Mouse (Mus musculus) cerebellum, postnatal 4 days (tissue): ENCODE measurements around the gene Mex3b.

ENCODE experiments used
- DNase-seq, 2 experiments: peaks; one replicate each; pipeline ENCODE4 v3.0.0; 2022; ENCODE audit warnings: low spot score in 2 of 2, mixed read lengths in 1 of 2

Mex3b gene

DNA sequence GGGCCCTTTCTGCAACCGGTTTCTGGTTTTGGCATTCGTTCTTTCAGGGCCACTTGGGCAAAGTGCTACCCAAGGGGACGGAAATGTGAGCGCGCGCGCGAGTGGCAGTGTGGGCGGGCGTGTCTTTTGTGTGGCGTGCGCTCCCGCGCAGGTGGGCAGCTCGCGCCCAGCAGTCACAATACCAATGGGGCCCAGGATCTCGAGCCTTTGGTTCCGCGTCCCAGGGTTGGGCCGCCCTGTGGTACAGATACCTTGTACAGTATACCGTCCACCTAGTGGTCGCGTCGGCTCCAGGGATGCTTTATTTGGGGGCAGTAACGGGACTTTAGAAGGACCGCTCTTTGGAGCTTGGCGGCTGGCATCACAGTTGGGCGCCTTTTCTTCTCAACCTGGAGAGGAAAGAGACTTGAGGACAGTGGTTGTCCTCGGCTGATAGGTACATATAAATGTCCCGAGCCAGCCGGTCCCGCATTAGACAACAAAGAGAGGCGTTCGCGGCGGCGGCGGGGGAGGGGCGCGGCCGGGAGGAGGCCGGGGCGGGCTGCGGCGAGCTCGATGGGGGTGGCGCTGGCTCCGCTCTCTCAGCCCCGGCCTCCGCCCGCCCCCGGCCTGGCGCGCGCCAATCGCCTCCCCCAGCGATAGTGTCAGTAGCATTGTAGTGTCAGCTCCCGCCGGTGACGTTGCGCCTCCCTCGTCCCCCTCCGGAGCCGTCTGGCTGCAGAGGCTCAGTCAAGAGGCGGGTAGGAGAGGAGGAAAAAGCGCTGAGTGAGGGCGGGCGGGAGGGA is 455 bp upstream of the Mex3b start:
- peak; percentile 87 to 96 for DNase-seq

- DNase-seq: peak in 1 of 2 experiments; percentile 52
Observed at GRCm38 (mm10) chr7:82868309-82869230, 1.4 kb downstream of the Mex3b start.

DNA sequence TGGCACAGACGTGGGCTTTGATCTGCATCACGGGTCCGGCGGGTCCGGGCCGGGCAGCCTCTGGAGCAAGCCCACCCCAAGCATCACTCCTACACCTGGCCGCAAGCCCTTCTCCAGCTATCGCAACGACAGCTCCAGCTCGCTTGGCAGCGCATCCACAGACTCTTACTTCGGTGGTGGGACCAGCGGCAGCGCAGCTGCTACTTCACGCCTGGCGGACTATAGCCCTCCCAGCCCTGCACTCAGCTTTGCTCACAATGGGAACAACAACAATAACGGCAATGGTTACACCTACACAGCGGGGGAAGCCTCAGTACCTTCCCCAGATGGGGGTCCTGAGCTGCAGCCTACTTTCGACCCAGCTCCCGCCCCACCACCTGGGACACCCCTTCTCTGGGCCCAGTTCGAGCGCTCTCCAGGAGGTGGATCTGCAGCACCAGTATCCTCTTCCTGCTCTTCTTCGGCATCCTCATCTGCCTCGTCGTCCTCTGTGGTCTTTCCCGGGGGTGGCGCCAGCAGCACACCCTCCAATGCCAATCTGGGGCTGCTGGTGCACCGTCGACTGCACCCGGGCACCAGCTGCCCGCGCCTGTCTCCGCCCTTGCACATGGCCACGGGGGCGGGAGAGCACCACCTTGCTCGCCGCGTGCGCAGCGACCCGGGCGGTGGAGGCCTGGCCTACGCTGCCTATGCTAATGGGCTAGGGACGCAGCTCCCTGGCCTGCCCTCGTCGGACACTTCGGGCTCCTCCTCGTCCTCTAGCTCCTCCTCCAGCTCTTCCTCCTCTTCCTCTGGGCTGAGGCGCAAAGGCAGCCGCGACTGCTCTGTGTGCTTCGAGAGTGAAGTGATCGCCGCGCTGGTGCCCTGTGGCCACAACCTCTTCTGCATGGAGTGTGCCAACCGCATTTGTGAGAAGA is 2.4 kb downstream of the Mex3b start:
- peak; percentile 35 to 53 for DNase-seq

DNA sequence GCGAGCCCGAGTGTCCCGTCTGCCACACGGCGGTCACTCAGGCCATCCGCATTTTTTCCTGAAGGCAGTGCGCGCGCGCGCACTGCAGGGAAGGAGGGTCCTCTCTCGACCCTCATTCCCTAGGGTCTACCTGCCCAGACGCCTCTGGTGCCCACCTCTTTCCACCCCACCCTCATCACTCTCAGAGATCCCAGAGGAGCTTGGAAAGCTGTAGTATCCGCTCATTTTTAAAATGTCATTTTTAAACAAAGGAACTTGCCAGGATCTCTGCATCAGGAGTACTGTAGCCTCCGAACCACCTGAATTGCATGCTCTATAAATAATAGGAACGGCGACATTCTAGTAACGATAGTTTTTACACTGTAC is 3.0 kb downstream of the Mex3b start:
- DNase-seq: no peak

- no peak for DNase-seq
Observed at GRCm38 (mm10) chr7:82876551-82876950, 9.4 kb downstream of the Mex3b start.

- no peak for DNase-seq
Observed at GRCm38 (mm10) chr7:82880016-82880415, 12.9 kb downstream of the Mex3b start.

DNA sequence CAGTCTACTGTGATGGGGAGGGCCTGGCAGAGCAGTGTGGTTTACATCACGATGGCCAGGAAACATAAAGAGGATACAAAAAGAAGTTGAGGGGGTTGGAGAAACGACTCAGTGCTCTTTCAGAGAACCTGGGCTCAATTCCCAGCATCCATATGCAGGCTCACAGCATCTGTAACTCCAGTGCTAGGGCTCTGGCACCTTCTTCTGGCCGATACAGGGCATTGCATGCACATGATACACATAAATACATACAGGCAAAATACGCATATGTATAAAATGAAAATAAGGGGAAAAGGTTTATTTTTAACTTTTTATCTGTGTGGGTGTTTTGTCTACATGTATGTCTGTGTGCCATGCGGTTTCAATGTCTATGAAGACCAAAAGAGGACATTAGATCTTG is 13.6 kb downstream of the Mex3b start:
- DNase-seq: no peak

GRCm38 (mm10) chr7:82890317-82890850 is 23.3 kb downstream of the Mex3b start:
- DNase-seq: no peak

DNA sequence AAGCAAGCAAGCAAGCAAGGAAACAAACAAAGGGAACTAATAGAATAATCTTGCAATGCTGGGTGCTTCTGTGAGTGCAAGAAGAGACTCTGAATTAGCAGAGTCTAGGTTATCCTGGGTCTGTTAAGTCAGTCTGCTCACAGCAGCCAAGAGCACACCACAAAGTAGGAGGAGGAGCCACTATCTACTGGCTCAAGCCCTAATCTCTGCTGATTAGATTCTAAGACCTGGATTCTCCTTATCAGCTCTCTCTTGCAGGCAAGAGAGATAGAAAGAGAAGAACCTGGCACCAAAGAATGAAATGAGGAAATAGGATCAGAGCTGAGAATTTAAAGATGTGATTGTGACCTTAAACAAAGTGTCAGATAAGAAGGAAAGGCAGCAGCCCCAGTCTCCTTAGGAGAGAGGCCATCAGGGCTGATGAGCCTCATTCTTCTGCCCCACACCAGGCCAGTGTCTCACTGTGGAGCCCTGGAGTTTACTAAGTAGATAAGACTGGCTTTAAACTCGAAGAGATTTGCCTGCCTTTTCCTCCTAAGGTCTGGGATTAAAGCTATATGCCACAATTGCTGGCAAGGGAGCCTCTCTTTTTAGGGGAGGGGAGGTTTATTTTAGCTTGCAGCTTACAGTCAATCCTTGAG is 23.9 kb downstream of the Mex3b start:
- DNase-seq: no peak

GRCm38 (mm10) chr7:82894366-82894765 is 27.2 kb downstream of the Mex3b start:
- DNase-seq: no peak

DNA sequence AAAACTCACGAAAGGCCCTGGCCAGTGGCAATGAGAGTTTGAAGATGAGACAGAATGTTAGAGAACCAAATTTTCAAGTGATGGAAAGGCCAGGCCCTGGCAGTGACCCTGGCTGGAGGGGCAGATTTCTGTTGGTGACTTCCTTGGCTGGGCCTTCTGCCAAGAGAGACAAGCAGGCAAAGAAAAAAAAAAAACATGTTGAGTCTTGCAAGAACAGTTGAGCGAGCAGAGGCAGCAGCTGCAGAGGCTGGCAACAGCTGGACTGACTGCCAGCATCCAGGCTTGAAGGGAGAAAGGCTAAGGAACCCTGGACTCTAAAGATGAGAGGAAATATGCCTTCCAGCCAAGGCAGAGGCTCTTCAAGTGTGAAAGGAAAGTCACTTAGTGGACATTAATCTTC is 28.5 kb downstream of the Mex3b start:
- no peak for DNase-seq

DNA sequence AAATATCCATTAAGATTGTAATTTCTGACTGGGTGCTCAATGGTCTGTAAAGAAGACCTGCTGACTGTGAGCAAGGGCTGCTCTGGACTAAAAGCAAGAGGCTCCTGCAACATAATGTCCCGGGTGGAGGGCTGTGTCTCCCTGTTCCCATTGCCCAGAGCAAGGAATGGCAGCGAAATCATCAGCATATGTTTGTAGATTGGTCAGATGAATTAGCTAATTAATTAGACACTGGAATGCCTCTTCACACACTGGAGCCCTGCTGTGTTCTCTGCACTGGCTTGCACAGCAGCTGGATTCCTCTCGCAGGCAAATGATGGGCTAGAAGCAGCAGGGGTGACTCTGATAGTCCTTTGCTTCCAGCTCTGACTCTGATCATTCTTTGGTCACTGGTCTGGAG is 29.6 kb downstream of the Mex3b start:
- DNase-seq: no peak

GRCm38 (mm10) chr7:82899459-82900297 is 32.5 kb downstream of the Mex3b start:
- DNase-seq: no peak

GRCm38 (mm10) chr7:82903006-82903405 is 35.9 kb downstream of the Mex3b start:
- no peak for DNase-seq

- DNase-seq: no peak
Observed at GRCm38 (mm10) chr7:82905527-82905926, 38.4 kb downstream of the Mex3b start.

DNA sequence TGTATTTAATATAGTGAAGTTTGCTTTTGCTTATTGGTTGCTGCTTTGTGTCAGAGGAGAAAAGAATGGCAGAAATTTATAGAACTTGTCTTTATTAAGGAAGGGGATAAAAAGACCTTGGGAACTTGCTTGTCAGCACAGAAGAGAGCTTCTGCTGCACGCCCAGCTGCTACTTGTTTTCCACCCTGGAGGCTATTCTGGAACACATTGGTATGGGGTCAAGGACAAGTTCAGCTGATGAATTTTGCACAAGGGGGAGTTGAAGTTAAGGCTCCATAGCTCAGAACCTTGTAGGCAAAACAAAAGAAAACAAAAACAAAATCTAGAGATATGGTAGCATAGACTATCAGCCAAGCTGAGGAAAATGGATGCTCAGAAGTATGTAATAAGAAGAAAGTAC is 39.9 kb downstream of the Mex3b start:
- no peak for DNase-seq

DNA sequence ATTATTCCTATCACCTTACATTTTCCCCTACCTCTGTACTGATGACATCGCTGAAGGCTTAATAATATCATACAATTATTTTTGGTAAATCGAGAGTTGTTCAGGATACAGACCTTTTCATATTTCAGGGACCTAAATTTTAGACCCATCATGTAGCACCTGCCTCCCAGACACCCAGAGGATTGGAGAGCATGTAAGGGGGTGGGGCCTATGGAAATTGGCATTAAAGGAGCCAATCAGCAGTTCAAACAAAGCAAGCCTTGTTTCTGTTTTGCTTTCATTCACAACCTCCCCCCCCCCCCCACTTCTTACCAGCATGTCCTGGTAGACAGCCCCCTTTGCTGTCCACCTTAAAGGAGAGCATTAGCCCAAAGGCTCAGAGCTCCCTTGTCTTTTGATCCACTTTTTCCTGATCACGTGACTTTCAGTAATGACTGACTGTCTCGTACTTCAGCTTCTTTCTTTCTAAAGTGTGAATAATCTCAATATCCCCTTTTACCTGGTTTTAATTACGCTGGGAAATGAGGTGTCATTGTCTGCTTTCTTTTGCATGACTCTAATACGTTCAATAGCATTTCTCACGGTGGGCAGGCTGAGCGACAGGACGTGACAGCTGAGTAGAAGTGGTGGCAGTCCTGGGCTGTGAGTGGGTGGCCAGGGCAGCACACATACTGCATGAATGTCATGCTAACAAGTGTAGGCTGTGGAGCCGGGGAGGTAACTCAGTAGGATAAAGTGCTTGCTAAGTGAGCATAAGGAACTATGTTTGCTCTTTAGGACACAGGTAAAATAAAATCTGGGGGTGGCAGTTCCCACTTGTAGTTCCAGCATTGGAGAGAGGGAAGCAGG is 43.6 kb downstream of the Mex3b start:
- no peak for DNase-seq

DNA sequence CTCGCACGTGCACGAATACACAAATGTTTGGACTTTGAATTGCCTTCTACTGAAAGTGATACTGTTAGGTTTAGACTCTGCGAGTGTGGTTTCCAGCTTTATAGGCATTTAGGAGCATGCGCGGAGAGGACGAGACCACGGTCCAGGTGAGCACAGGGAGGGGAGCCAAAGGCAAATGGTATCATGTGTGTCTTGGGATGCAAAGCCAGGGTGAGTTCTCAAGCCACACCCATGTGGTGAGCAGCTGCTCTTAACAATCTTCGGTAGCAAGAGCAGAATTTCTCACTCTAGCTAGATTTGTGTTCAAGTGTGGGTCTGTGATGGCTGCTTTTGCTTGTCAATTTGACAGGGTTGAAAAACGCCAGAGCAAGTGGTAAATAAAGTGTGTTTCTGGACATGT is 44.4 kb downstream of the Mex3b start:
- DNase-seq: no peak

DNA sequence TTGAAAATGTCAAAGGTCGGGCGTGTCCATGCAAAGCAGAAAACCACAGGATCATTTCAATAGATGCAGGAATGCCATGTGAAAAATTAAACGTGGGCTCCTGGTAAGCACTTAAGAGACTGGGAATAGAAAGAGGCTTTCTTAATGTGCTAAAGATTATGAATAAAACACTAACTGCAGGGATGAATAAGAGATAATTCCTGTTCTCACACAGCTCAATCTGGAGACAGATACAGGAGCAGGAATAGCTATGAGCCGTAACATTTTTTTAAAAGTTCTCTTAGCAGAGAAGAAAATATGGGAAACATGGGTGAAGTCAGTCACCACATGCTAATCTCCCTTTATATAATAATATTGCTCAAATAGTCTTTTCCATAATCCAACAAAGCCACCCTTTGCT is 47.2 kb downstream of the Mex3b start:
- DNase-seq: no peak
